Mouse (Mus musculus) erythroblast, embryonic 14.5 days (primary cell): ENCODE results near the gene Ckap2l.

Experiments used
- GATA1 ChIP-seq: IDR thresholded peaks from 2 replicates; pipeline ENCODE4 v1.6.1; 2012; ENCODE audit warnings: low read length, inconsistent platforms, mixed read lengths
- TAL1 ChIP-seq: IDR thresholded peaks from 3 replicates; pipeline ENCODE4 v1.6.1; 2012; ENCODE audit warnings: low read length, inconsistent platforms, mixed read lengths

DNA sequence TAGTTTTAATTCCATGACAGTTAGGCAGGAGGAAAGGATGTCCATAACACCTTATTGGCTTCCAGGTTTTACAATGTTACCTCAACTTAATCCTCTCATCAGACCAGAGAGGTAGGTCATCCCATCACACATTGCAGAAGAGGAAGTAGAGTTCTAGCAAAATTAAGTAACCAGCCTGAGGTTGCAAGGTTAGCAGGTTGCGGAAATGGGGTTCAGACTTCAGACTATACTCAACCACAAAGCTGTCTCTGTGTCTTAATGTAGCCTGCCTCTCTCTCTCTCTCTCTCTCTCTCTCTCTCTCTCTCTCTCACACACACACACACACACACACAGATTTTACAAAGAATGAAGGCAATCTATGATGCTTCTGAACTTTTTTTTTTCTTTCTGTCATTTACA lies 16.9 kb upstream of the Ckap2l start:
- TF ChIP-seq TAL1 = no peak
- no peak for TF ChIP-seq GATA1
